In the genomic region with DNA sequence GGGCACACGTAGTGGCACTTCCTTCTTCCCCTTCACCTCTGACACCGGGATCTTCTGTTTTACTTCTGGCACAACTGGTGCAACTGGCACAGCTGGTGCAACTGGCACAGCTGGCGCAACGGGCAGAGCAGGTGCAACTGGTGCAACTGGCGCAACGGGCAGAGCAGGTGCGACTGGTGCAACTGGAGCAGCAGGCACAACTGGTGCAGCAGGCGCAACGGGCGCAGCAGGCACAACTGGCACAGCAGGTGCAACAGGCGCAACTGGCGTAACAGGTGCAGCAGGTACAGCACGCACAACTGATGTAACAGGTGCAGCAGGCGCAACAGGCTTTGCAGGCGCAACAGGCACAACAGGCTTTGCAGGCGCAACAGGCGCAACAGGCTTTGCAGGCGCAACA, we compare ENCODE assay signal across 23 mouse cellular contexts. TPM values are rescaled to one million over a fixed set of nuclear protein-coding genes. Genes with fewer than 3 reads are reported as not detected.
"Had no signal": no experiment of that assay in that cellular context is flagged by ENCODE, and none has a peak within 500 bp of the region (broad histone marks: within the 10 kb centered on the region; RNA-seq: fewer than 3 reads in every experiment).

No protein-coding gene starts in this region.

- DNase-seq: lung, adult 18-20 months; lung, embryonic 14.5 days; lung, postnatal 10 days; lung, postnatal 4 days; midbrain, embryonic 14.5 days; retina, postnatal 1 day; right cerebral cortex, adult 18-20 months; right cerebral cortex, postnatal 25 days; right cerebral cortex, postnatal 4 days; thymus, adult 2 months; thymus, postnatal 25 days; thymus, postnatal 4 days had no signal

- ATAC-seq: midbrain, embryonic 16.5 days had no signal

- H3K9ac ChIP-seq: liver, embryonic 14.5 days; lung, embryonic 14.5 days; midbrain, embryonic 12.5 days; neural tube, embryonic 12.5 days; stomach, embryonic 15.5 days had no signal

- H3K4me1 ChIP-seq: midbrain, embryonic 10.5 days; midbrain, embryonic 12.5 days; neural tube, embryonic 12.5 days; stomach, embryonic 15.5 days had no signal

- H3K27me3 ChIP-seq: midbrain, embryonic 12.5 days; neural tube, embryonic 12.5 days; stomach, embryonic 15.5 days had no signal

- H3K27ac ChIP-seq: liver, embryonic 14.5 days; midbrain, embryonic 10.5 days; midbrain, embryonic 12.5 days; neural tube, embryonic 12.5 days; stomach, embryonic 15.5 days; stomach, postnatal 0 days had no signal

- H3K36me3 ChIP-seq: midbrain, embryonic 10.5 days; midbrain, embryonic 12.5 days; neural tube, embryonic 12.5 days; stomach, embryonic 15.5 days had no signal

- H3K4me3 ChIP-seq: midbrain, embryonic 10.5 days; midbrain, embryonic 12.5 days; neural tube, embryonic 12.5 days; stomach, embryonic 15.5 days had no signal

- H3K9me3 ChIP-seq: midbrain, embryonic 10.5 days; midbrain, embryonic 12.5 days; neural tube, embryonic 12.5 days; stomach, embryonic 15.5 days had no signal

- H3K4me2 ChIP-seq: lung, embryonic 14.5 days; midbrain, embryonic 12.5 days; neural tube, embryonic 12.5 days; stomach, embryonic 15.5 days had no signal

RNA-seq across cellular contexts. Expression of gene Akap14, which starts 5.5 kb away (rescaled TPM):
- polyA plus RNA-seq: spleen, adult 2 months; stomach, postnatal 0 days had no signal

RNA-seq across cellular contexts. Expression of gene Gm9, which starts 47.7 kb away (rescaled TPM):
- polyA plus RNA-seq: liver, embryonic 14.5 days; liver, embryonic 16.5 days; lung, embryonic 14.5 days; lung, embryonic 16.5 days; midbrain, embryonic 10.5 days; midbrain, embryonic 12.5 days; midbrain, embryonic 14.5 days; midbrain, embryonic 16.5 days; neural tube, embryonic 12.5 days; neural tube, embryonic 14.5 days; spleen, adult 2 months; stomach, embryonic 15.5 days; stomach, postnatal 0 days; thymus, adult 2 months had no signal
